Mouse (Mus musculus) olfactory bulb, adult 2 months (tissue): ENCODE measurements around the gene Lce1m.

Experiments
- CTCF ChIP-seq: fragments of 200-500 bp; IDR thresholded peaks from 2 replicates; pipeline ENCODE4 v1.5.1; 2012; ENCODE audit warnings: low read depth, mild to moderate bottlenecking, low read length, moderate library complexity; ENCODE audit not compliant: insufficient read depth
- POLR2A ChIP-seq: fragments of 200-500 bp; IDR thresholded peaks from 2 replicates; pipeline ENCODE4 v1.6.1; 2012; ENCODE audit warnings: mild to moderate bottlenecking, low read depth, low read length, moderate library complexity; ENCODE audit not compliant: insufficient read depth

- TF ChIP-seq CTCF (no peak), POLR2A (no peak)
Observed at GRCm38 (mm10) chr3:92978484-92978883, 40.4 kb downstream of the Lce1m start.
